Mouse (Mus musculus) liver, embryonic 13.5 days (tissue): Measurements from ENCODE around the gene Acbd3. TPM values are rescaled to one million over a fixed set of nuclear protein-coding genes. Genes with fewer than 3 reads are reported as not detected.

Experiments used
- ATAC-seq: fragments of 200-750 bp; cut with Nextera tagmentation; 2 replicates; pipeline ENCODE4 v1.8.0; 2017; ENCODE audit warnings: low read depth, mild to moderate bottlenecking, moderate number of reproducible peaks, moderate library complexity
- DNase-seq: peaks from one replicate; pipeline ENCODE4 v3.0.0; 2022
- H3K27ac ChIP-seq: fragments of 300-500 bp; sonication (generic); 2 replicates; pipeline ENCODE4 v1.5.1; 2015; ENCODE audit warnings: moderate library complexity, mild to moderate bottlenecking, inconsistent platforms
- H3K27me3 ChIP-seq: fragments of 300-500 bp; sonication (generic); 2 replicates; pipeline ENCODE4 v1.6.1; 2015; ENCODE audit warnings: mild to moderate bottlenecking, inconsistent platforms
- H3K36me3 ChIP-seq: fragments of 300-500 bp; sonication (generic); 2 replicates; pipeline ENCODE4 v1.6.1; 2015; ENCODE audit warnings: mild to moderate bottlenecking, inconsistent platforms
- H3K4me1 ChIP-seq: fragments of 300-500 bp; sonication (generic); replicated peaks from 2 replicates; pipeline ENCODE4 v1.6.1; 2015; ENCODE audit warnings: inconsistent platforms
- H3K4me2 ChIP-seq: fragments of 300-500 bp; sonication (generic); 2 replicates; pipeline ENCODE4 v1.6.1; 2015; ENCODE audit warnings: inconsistent platforms, mild to moderate bottlenecking, moderate library complexity
- H3K4me3 ChIP-seq: fragments of 300-500 bp; sonication (generic); replicated peaks from 2 replicates; pipeline ENCODE4 v1.5.1; 2015; ENCODE audit warnings: mild to moderate bottlenecking, inconsistent platforms
- H3K9ac ChIP-seq: fragments of 300-500 bp; sonication (generic); 2 replicates; pipeline ENCODE4 v1.6.1; 2015; ENCODE audit warnings: mild to moderate bottlenecking, inconsistent platforms
- H3K9me3 ChIP-seq: fragments of 300-500 bp; sonication (generic); replicated peaks from 2 replicates; pipeline ENCODE4 v1.6.1; 2016; ENCODE audit warnings: inconsistent platforms
- WGBS: fragments of 180-500 bp; shearing (Covaris S2); methylation state at CpG from one replicate; pipeline ENCODE4 v1.1.7; 2015; ENCODE audit not compliant: insufficient replicate concordance; 5-methylcytosine and 5-hydroxymethylcytosine counted together
- polyA plus RNA-seq: library from polyadenylated mRNA; unstranded; fragments of >200 nt; fragmentation: Nextera tagmentation; extraction: Ambion mirVana; gene quantifications from 2 replicates; pipeline ENCODE4 v1.2.1, GENCODE M21; 2015

Acbd3 gene
- polyA plus RNA-seq, 1 experiment from 2014 or later = 8.7 TPM

- peaks cover 20% of the 10 kb centered on the region for H3K27me3 ChIP-seq
- WGBS = 63% methylated on average over 11 of the region's 11 CpGs
- H3K4me1 ChIP-seq = peaks cover 22% of the 10 kb centered on the region
- ATAC-seq (no peak), DNase-seq (no peak)
- no peak overlapping the region for H3K27ac ChIP-seq
- H3K9me3 ChIP-seq = no peaks in the 10 kb centered on the region
- no peak overlapping the region for H3K9ac ChIP-seq
- no peak overlapping the region for H3K4me3 ChIP-seq
- no peak overlapping the region for H3K4me2 ChIP-seq
- H3K36me3 ChIP-seq = no peaks in the 10 kb centered on the region
These were observed 36.3 kb downstream of the Acbd3 start for GRCm38 (mm10) chr1:180762180-180762579.

GRCm38 (mm10) chr1:180762679-180763078 lies 36.8 kb downstream of the Acbd3 start:
- Histone ChIP-seq H3K4me1 (peaks cover 23% of the 10 kb centered on the region), H3K4me2 (no peak overlapping the region), H3K9ac (no peak overlapping the region), H3K27me3 (peaks cover 20% of the 10 kb centered on the region), H3K36me3 (no peaks in the 10 kb centered on the region), H3K4me3 (no peak overlapping the region), H3K9me3 (no peaks in the 10 kb centered on the region), H3K27ac (no peak overlapping the region)
- 57% methylated on average over 8 of the region's 8 CpGs for WGBS
- ATAC-seq = no peak
- no peak for DNase-seq

DNA sequence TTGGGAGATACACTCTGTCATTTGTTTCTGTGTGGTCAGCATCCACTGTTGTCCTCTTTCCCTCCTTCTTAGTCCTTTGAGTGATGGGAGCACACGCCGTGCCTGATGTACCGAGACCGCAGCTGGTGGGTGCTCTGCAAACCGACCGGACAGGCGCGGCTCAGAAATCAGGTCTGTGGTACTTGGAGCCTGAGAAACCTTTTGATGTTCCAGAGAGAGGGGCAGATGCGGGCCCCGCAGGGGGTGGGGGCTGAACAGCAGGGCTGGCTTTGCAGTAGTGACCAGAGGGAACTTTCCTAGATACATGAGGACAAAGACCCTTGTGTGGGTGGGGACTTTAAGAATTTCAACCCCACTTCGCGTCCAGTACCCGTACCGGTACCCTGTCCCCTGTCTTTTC lies 37.5 kb downstream of the Acbd3 start:
- DNase-seq (no peak), ATAC-seq (no peak)
- Histone ChIP-seq H3K27ac (no peak overlapping the region), H3K4me1 (peaks cover 26% of the 10 kb centered on the region), H3K9ac (no peak overlapping the region), H3K36me3 (no peaks in the 10 kb centered on the region), H3K9me3 (no peaks in the 10 kb centered on the region), H3K4me3 (peak overlapping the region; percentile 42), H3K27me3 (peaks cover 20% of the 10 kb centered on the region), H3K4me2 (peak overlapping the region; percentile 63)
- WGBS = 24% methylated on average over 14 of the region's 14 CpGs

GRCm38 (mm10) chr1:180763828-180764227 lies 38.0 kb downstream of the Acbd3 start:
- peaks cover 31% of the 10 kb centered on the region for H3K4me1 ChIP-seq
- H3K4me3 ChIP-seq = peak overlapping the region; percentile 42
- peak; percentile 43 for ATAC-seq
- no peak overlapping the region for H3K9ac ChIP-seq
- WGBS = 3% methylated on average over 11 of the region's 11 CpGs
- peaks cover 20% of the 10 kb centered on the region for H3K27me3 ChIP-seq
- H3K36me3 ChIP-seq = no peaks in the 10 kb centered on the region
- H3K4me2 ChIP-seq = peak overlapping the region; percentile 63
- peak; percentile 58 for DNase-seq
- no peak overlapping the region for H3K27ac ChIP-seq
- no peaks in the 10 kb centered on the region for H3K9me3 ChIP-seq

- WGBS = 73% methylated on average over 5 of the region's 5 CpGs
These were observed 39.5 kb downstream of the Acbd3 start for GRCm38 (mm10) chr1:180765393-180765792.

GRCm38 (mm10) chr1:180766557-180766956 lies 40.7 kb downstream of the Acbd3 start:
- 25% methylated on average over 5 of the region's 5 CpGs for WGBS

More at GRCm38 (mm10) chr1:180765393-180765792, 39.5 kb downstream of the Acbd3 start:
- Histone ChIP-seq H3K4me3 (no peak overlapping the region), H3K36me3 (no peaks in the 10 kb centered on the region), H3K9me3 (no peaks in the 10 kb centered on the region), H3K27ac (no peak overlapping the region), H3K27me3 (peaks cover 26% of the 10 kb centered on the region), H3K4me1 (peaks cover 32% of the 10 kb centered on the region), H3K9ac (no peak overlapping the region), H3K4me2 (no peak overlapping the region)
- DNase-seq = no peak
- ATAC-seq = no peak

GRCm38 (mm10) chr1:180767541-180768333 lies 41.9 kb downstream of the Acbd3 start:
- ATAC-seq = peak; percentile 24

More at GRCm38 (mm10) chr1:180766557-180766956, 40.7 kb downstream of the Acbd3 start:
- H3K9ac ChIP-seq = no peak overlapping the region
- H3K36me3 ChIP-seq = no peaks in the 10 kb centered on the region
- peaks cover 26% of the 10 kb centered on the region for H3K27me3 ChIP-seq
- peaks cover 36% of the 10 kb centered on the region for H3K4me1 ChIP-seq
- no peak for DNase-seq
- H3K4me2 ChIP-seq = no peak overlapping the region
- no peak overlapping the region for H3K4me3 ChIP-seq
- H3K9me3 ChIP-seq = no peaks in the 10 kb centered on the region
- H3K27ac ChIP-seq = no peak overlapping the region
- no peak for ATAC-seq

GRCm38 (mm10) chr1:180768334-180769168 lies 42.7 kb downstream of the Acbd3 start:
- Histone ChIP-seq H3K4me2 (peak overlapping the region; percentile 76), H3K36me3 (no peaks in the 10 kb centered on the region), H3K4me1 (peaks cover 32% of the 10 kb centered on the region), H3K9ac (peak overlapping the region; percentile 72), H3K27me3 (peaks cover 9% of the 10 kb centered on the region), H3K9me3 (no peaks in the 10 kb centered on the region), H3K4me3 (peak overlapping the region; percentile 64), H3K27ac (peak overlapping the region; percentile 25; the same call in 1 of the 2 replicates)
- WGBS = 3% methylated on average over 37 of the region's 37 CpGs
- ATAC-seq (peak; percentile 83), DNase-seq (peak; percentile 58)

More at GRCm38 (mm10) chr1:180767541-180768333, 41.9 kb downstream of the Acbd3 start:
- Histone ChIP-seq H3K36me3 (no peaks in the 10 kb centered on the region), H3K27me3 (peaks cover 17% of the 10 kb centered on the region), H3K27ac (peak overlapping the region; percentile 25; the same call in 1 of the 2 replicates), H3K4me3 (peak overlapping the region; percentile 64), H3K4me2 (peak overlapping the region; percentile 76), H3K9ac (peak overlapping the region; percentile 72), H3K4me1 (peaks cover 40% of the 10 kb centered on the region), H3K9me3 (no peaks in the 10 kb centered on the region)
- DNase-seq = no peak
- WGBS = 14% methylated on average over 10 of the region's 10 CpGs

- DNase-seq (no peak), ATAC-seq (no peak)
- H3K27ac ChIP-seq = no peak overlapping the region
- H3K9ac ChIP-seq = no peak overlapping the region
- no peak overlapping the region for H3K4me2 ChIP-seq
- no peak overlapping the region for H3K4me3 ChIP-seq
- no peaks in the 10 kb centered on the region for H3K36me3 ChIP-seq
- peaks cover 6% of the 10 kb centered on the region for H3K9me3 ChIP-seq
- WGBS = 45% methylated on average over 5 of the region's 5 CpGs
- H3K4me1 ChIP-seq = peaks cover 34% of the 10 kb centered on the region
- H3K27me3 ChIP-seq = peaks cover 6% of the 10 kb centered on the region; the same call in 1 of the 2 replicates
These were observed 45.5 kb downstream of the Acbd3 start for GRCm38 (mm10) chr1:180771306-180771705.

DNA sequence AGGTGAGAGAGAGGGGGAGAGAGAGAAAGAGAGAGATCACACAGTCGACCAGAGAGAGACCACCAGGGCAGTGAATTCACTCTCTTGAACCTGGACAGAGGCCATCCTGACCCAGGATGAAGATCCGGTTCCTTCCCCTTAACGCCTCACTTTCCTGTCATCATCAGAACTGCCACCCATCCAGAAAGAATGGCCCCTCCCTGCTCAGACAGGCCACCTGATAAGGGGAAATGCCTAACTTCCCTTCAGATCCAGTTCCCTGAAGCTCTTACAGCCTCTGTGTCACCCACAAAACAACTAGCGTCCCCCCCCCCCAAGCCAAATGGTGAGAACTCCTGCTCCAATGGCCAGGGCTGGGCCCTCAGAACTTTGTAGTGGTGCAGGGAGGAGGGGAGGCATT lies 45.9 kb downstream of the Acbd3 start:
- Histone ChIP-seq H3K4me1 (peaks cover 36% of the 10 kb centered on the region), H3K36me3 (no peaks in the 10 kb centered on the region), H3K27ac (no peak overlapping the region), H3K9ac (no peak overlapping the region), H3K27me3 (peaks cover 6% of the 10 kb centered on the region; the same call in 1 of the 2 replicates), H3K9me3 (peaks cover 6% of the 10 kb centered on the region), H3K4me2 (no peak overlapping the region), H3K4me3 (no peak overlapping the region)
- ATAC-seq = no peak
- WGBS = 30% methylated on average over 4 of the region's 4 CpGs
- DNase-seq = no peak

- ATAC-seq (no peak), DNase-seq (no peak)
- no peak overlapping the region for H3K27ac ChIP-seq
- peaks cover 6% of the 10 kb centered on the region for H3K9me3 ChIP-seq
- no peak overlapping the region for H3K9ac ChIP-seq
- peaks cover 36% of the 10 kb centered on the region for H3K4me1 ChIP-seq
- H3K27me3 ChIP-seq = peaks cover 6% of the 10 kb centered on the region; the same call in 1 of the 2 replicates
- no peaks in the 10 kb centered on the region for H3K36me3 ChIP-seq
- H3K4me3 ChIP-seq = no peak overlapping the region
- no peak overlapping the region for H3K4me2 ChIP-seq
- WGBS = 67% methylated on average over 3 of the region's 3 CpGs
These were observed 46.4 kb downstream of the Acbd3 start for GRCm38 (mm10) chr1:180772291-180772690.
